Mouse (Mus musculus) CH12.LX (cell line): ENCODE measurements around the gene Nsun2. TPM values are rescaled to one million over a fixed set of nuclear protein-coding genes. Genes with fewer than 3 reads are reported as not detected.

ENCODE experiments used
- DNase-seq: peaks from one replicate; pipeline ENCODE4 v3.0.0-alpha.2; 2013; ENCODE audit errors: extremely low read depth
- H3K27ac ChIP-seq: 2 replicates; pipeline ENCODE4 v1.5.1; 2012; ENCODE audit warnings: low read depth, mild to moderate bottlenecking, control low read depth, moderate library complexity; ENCODE audit not compliant: insufficient read depth
- H3K27me3 ChIP-seq: replicated peaks from 2 replicates; pipeline ENCODE3; 2012; ENCODE audit warnings: inconsistent platforms
- H3K36me3 ChIP-seq, 2 experiments: replicated peaks in 1 of 2; 2 replicates each; pipeline versions ENCODE3 to v1.6.1; 2012; ENCODE audit warnings: inconsistent platforms in 1 of 2, low read length in 1 of 2, mild to moderate bottlenecking in 1 of 2, mixed read lengths in 1 of 2, moderate library complexity in 1 of 2; ENCODE audit not compliant: control insufficient read depth in 1 of 2, insufficient read depth in 1 of 2
- H3K4me1 ChIP-seq, 2 experiments: 2 replicates each; pipeline ENCODE4 v1.6.1; 2012; ENCODE audit warnings: inconsistent platforms in 1 of 2, moderate library complexity in 1 of 2; ENCODE audit not compliant: insufficient read depth in 2 of 2, control insufficient read depth in 1 of 2
- H3K4me2 ChIP-seq: 2 replicates; pipeline ENCODE4 v1.6.1; 2012; ENCODE audit warnings: low read depth, mild to moderate bottlenecking, control low read depth; ENCODE audit not compliant: poor library complexity, insufficient read depth, severe bottlenecking
- H3K4me3 ChIP-seq, 3 experiments: fragments of 150-350 bp in 1 of 3; sonication (generic) in 1 of 3; replicated peaks in 1 of 3; 2 replicates each; pipeline versions ENCODE3 to v1.5.1; 2011 to 2012; ENCODE audit warnings: low read depth in 2 of 3, low read length in 2 of 3, mild to moderate bottlenecking in 2 of 3, moderate library complexity in 2 of 3, control low read depth in 1 of 3, improper control_type of control experiment in 1 of 3, inconsistent platforms in 1 of 3, mixed read lengths in 1 of 3; ENCODE audit not compliant: poor library complexity in 1 of 3
- H3K79me2 ChIP-seq: replicated peaks from 2 replicates; pipeline ENCODE4 v1.6.1; 2012; ENCODE audit warnings: mild to moderate bottlenecking, moderate library complexity; ENCODE audit not compliant: control insufficient read depth, poor library complexity, insufficient read depth, severe bottlenecking; ENCODE audit errors: extremely low read depth
- H3K9ac ChIP-seq: 2 replicates; pipeline ENCODE4 v1.6.1; 2012; ENCODE audit warnings: low read depth, mild to moderate bottlenecking, control low read depth, moderate library complexity; ENCODE audit not compliant: insufficient read depth
- H3K9me3 ChIP-seq: replicated peaks from 2 replicates; pipeline ENCODE3; 2012; ENCODE audit warnings: low read length, inconsistent platforms, mixed read lengths
- CHD1 ChIP-seq: IDR thresholded peaks from 2 replicates; pipeline ENCODE4 v1.6.1; 2012; ENCODE audit warnings: low read depth, low read length, improper control_type of control experiment, inconsistent platforms
- CHD2 ChIP-seq: IDR thresholded peaks from 2 replicates; pipeline ENCODE4 v1.6.1; 2011; ENCODE audit warnings: low read length, improper control_type of control experiment
- CTCF ChIP-seq, 2 experiments: IDR thresholded peaks in 1 of 2; conservative IDR thresholded peaks in 1 of 2; 2 replicates each; pipeline ENCODE4 v1.5.1; 2011 to 2012; ENCODE audit warnings: low read depth in 2 of 2, low read length in 2 of 2, improper control_type of control experiment in 1 of 2, inconsistent platforms in 1 of 2, mild to moderate bottlenecking in 1 of 2, moderate library complexity in 1 of 2
- E2F4 ChIP-seq: IDR thresholded peaks from 2 replicates; pipeline ENCODE4 v1.6.1; 2011; ENCODE audit warnings: low read depth, low read length, improper control_type of control experiment; ENCODE audit not compliant: insufficient replicate concordance
- ELF1 ChIP-seq: IDR thresholded peaks from 2 replicates; pipeline ENCODE4 v1.6.1; 2014; ENCODE audit warnings: low read depth, mild to moderate bottlenecking, inconsistent platforms, low read length, improper control_type of control experiment
- EP300 ChIP-seq: IDR thresholded peaks from 2 replicates; pipeline ENCODE4 v1.6.1; 2011; ENCODE audit warnings: low read length, improper control_type of control experiment
- GABPA ChIP-seq: IDR thresholded peaks from 2 replicates; pipeline ENCODE4 v1.6.1; 2012; ENCODE audit warnings: low read depth, low read length, improper control_type of control experiment, inconsistent platforms; ENCODE audit not compliant: insufficient replicate concordance
- IRF4 ChIP-seq: IDR thresholded peaks from 2 replicates; pipeline ENCODE4 v1.6.1; 2014; ENCODE audit warnings: low read depth, mild to moderate bottlenecking, inconsistent platforms, low read length, improper control_type of control experiment
- JUND ChIP-seq: conservative IDR thresholded peaks from 2 replicates; pipeline ENCODE4 v1.6.1; 2011; ENCODE audit warnings: low read depth, low read length, improper control_type of control experiment
- KAT2A ChIP-seq: IDR thresholded peaks from 2 replicates; pipeline ENCODE4 v1.6.1; 2012; ENCODE audit warnings: low read length, improper control_type of control experiment, inconsistent platforms; ENCODE audit not compliant: insufficient replicate concordance
- MAX ChIP-seq: IDR thresholded peaks from 2 replicates; pipeline ENCODE4 v1.6.1; 2011; ENCODE audit warnings: low read length, improper control_type of control experiment
- MAZ ChIP-seq: IDR thresholded peaks from 2 replicates; pipeline ENCODE4 v1.6.1; 2012; ENCODE audit warnings: low read depth, mild to moderate bottlenecking, inconsistent platforms, low read length, improper control_type of control experiment, moderate library complexity
- MEF2A ChIP-seq: IDR thresholded peaks from 2 replicates; pipeline ENCODE4 v1.6.1; 2014; ENCODE audit warnings: low read depth, mild to moderate bottlenecking, inconsistent platforms, low read length, improper control_type of control experiment, borderline replicate concordance
- MXI1 ChIP-seq: IDR thresholded peaks from 2 replicates; pipeline ENCODE4 v1.6.1; 2011; ENCODE audit warnings: mild to moderate bottlenecking, low read depth, low read length, improper control_type of control experiment
- MYC ChIP-seq: IDR thresholded peaks from 2 replicates; pipeline ENCODE4 v1.6.1; 2011; ENCODE audit warnings: low read depth, mild to moderate bottlenecking, improper control_type of control experiment, low read length
- NELFE ChIP-seq: IDR thresholded peaks from 2 replicates; pipeline ENCODE4 v1.6.1; 2011; ENCODE audit warnings: low read depth, low read length, improper control_type of control experiment
- NRF1 ChIP-seq: IDR thresholded peaks from 2 replicates; pipeline ENCODE4 v1.6.1; 2014; ENCODE audit warnings: low read depth, mild to moderate bottlenecking, inconsistent platforms, low read length, improper control_type of control experiment, moderate library complexity
- POLR2A ChIP-seq: IDR thresholded peaks from 2 replicates; pipeline ENCODE4 v1.6.1; 2011; ENCODE audit warnings: low read depth, mild to moderate bottlenecking, improper control_type of control experiment, low read length
- RAD21 ChIP-seq: IDR thresholded peaks from 2 replicates; pipeline ENCODE4 v1.6.1; 2011; ENCODE audit warnings: low read depth, mild to moderate bottlenecking, low read length, improper control_type of control experiment, moderate library complexity
- RCOR1 ChIP-seq: conservative IDR thresholded peaks from 2 replicates; pipeline ENCODE4 v1.6.1; 2012; ENCODE audit warnings: low read depth, mild to moderate bottlenecking, inconsistent platforms, low read length, improper control_type of control experiment
- SMC3 ChIP-seq: IDR thresholded peaks from 2 replicates; pipeline ENCODE4 v1.6.1; 2011; ENCODE audit warnings: low read depth, low read length, improper control_type of control experiment
- TBP ChIP-seq: conservative IDR thresholded peaks from 2 replicates; pipeline ENCODE4 v1.6.1; 2011; ENCODE audit warnings: low read depth, low read length, improper control_type of control experiment
- TCF12 ChIP-seq: IDR thresholded peaks from 2 replicates; pipeline ENCODE4 v1.6.1; 2014; ENCODE audit warnings: low read depth, mild to moderate bottlenecking, inconsistent platforms, low read length, improper control_type of control experiment
- USF2 ChIP-seq: conservative IDR thresholded peaks from 2 replicates; pipeline ENCODE4 v1.6.1; 2011; ENCODE audit warnings: low read depth, low read length, improper control_type of control experiment
- ZC3H11A ChIP-seq: IDR thresholded peaks from 2 replicates; pipeline ENCODE4 v1.6.1; 2012; ENCODE audit warnings: low read depth, mild to moderate bottlenecking, inconsistent platforms, low read length, improper control_type of control experiment
- ZKSCAN1 ChIP-seq: IDR thresholded peaks from 2 replicates; pipeline ENCODE4 v1.6.1; 2012; ENCODE audit warnings: low read depth, inconsistent platforms, low read length, improper control_type of control experiment, borderline replicate concordance
- ZMIZ1 ChIP-seq: IDR thresholded peaks from 2 replicates; pipeline ENCODE4 v1.6.1; 2012; ENCODE audit warnings: low read depth, mild to moderate bottlenecking, inconsistent platforms, low read length, improper control_type of control experiment
- ZNF384 ChIP-seq: IDR thresholded peaks from 2 replicates; pipeline ENCODE4 v1.6.1; 2012; ENCODE audit warnings: low read depth, low read length, improper control_type of control experiment, inconsistent platforms
- dilution Hi-C: fragments of 300-500 bp; cut with MboI; formaldehyde crosslinking; loops from 2 replicates; pipeline ENCODE4 v1.14.3; 2020; ENCODE audit warnings: low sequenced_read_pairs; ENCODE audit not compliant: extremely low pct_unique_long_range_greater_than_20kb, extremely low pct_ligation_motif_present
- in situ Hi-C: fragments of 300-500 bp; cut with MboI; formaldehyde crosslinking; loops from 3 replicates; pipeline ENCODE4 v1.14.3; 2019; ENCODE audit warnings: low sequenced_read_pairs, low pct_ligation_motif_present, low pct_unique_long_range_greater_than_20kb, mixed read lengths
- polyA plus RNA-seq: library from polyadenylated mRNA; unstranded; fragments of >175 nt; gene quantifications from 2 replicates; pipeline ENCODE4 v1.2.1, GENCODE M21; 2012; ENCODE audit warnings: low read depth; ENCODE audit not compliant: insufficient read length
- total RNA-seq, 2 experiments: library from RNA; depleted of rRNA; stranded (reverse); fragments of 300-350 nt in 1 of 2; fragments of >200 nt in 1 of 2; gene quantifications; 2 replicates each; pipeline ENCODE4 v1.2.3; 2012 to 2014

Gene Nsun2
- total and polyA plus RNA-seq, 3 experiments, result 178 to 292 (median 279) TPM

DNA sequence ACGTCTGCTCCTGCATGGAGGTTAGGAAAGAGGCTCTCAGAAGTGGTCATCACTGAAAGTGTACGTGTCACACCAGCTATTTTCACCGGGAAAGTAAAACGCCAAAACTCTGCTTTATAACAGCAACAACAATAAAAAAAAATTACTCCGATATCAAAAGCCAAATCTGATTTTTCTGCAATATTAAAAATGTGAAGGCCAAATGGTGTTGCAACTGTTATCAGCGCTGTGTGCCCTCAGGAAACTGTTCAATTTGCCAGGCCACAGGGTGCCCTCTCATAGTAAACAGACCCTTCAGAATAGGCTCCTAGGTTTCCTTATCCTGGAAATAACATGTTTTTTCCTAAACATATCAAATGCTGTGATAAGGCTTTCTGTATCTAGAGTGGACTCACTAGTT is 62.4 kb downstream of the Nsun2 start:
- Histone ChIP-seq H3K4me2 (no peak overlapping the region), H3K9ac (no peak overlapping the region), H3K4me3 (no peak overlapping the region), H3K79me2 (no peaks in the 10 kb centered on the region), H3K27me3 (no peaks in the 10 kb centered on the region), H3K36me3 (no peaks in the 10 kb centered on the region), H3K9me3 (no peaks in the 10 kb centered on the region), H3K27ac (no peak overlapping the region), H3K4me1 (no peaks in the 10 kb centered on the region)
- TF ChIP-seq CTCF (conservative IDR thresholded peaks at IDR 0.05 in 1 of 2, IDR thresholded peaks at IDR 0.05 in 1 of 2; ENCODE audit: low read depth in 2 of 2, low read length in 2 of 2), result no peak
- TF ChIP-seq NELFE, result no peak
- TF ChIP-seq KAT2A, result no peak
- TF ChIP-seq TCF12, result no peak
- TF ChIP-seq ELF1, result no peak
- no peak for TF ChIP-seq IRF4
- TF ChIP-seq ZMIZ1, result no peak
- no peak for TF ChIP-seq ZKSCAN1
- TF ChIP-seq RCOR1, result no peak
- TF ChIP-seq USF2, result no peak
- no peak for TF ChIP-seq E2F4
- no peak for TF ChIP-seq SMC3
- TF ChIP-seq RAD21, result no peak
- TF ChIP-seq JUND, result no peak
- no peak for TF ChIP-seq MAX
- no peak for TF ChIP-seq ZNF384
- no peak for TF ChIP-seq GABPA
- dilution Hi-C loops (no loop called here), in situ Hi-C loops (no loop called here)
- no peak for DNase-seq

DNA sequence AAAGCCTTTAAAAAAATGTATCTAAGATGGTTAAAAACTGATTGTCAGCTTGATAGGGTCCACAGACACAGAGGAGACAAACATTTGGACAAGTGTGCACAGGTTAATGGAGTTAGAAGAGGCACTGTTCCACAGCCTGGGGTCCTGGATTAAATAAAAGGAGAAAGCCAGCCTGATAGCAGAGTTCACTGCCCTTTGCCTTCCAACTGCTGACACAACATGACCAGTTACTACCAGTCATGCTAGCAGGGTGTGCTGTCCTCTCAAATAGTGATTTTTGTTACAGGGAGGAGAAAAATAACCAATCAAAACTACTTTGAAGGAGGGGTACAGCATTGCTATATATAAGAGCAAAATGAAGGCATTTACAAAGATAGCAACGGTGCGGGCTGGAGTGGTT is 63.0 kb downstream of the Nsun2 start:
- TF ChIP-seq MEF2A (no peak), CHD1 (no peak), NELFE (no peak), ZNF384 (no peak), EP300 (no peak), MAZ (no peak), KAT2A (no peak), MXI1 (no peak), ZC3H11A (no peak), CHD2 (no peak), POLR2A (no peak), TBP (no peak), GABPA (no peak), NRF1 (no peak), JUND (no peak), MYC (no peak), IRF4 (no peak), MAX (no peak)
- TF ChIP-seq, all 38 proteins: peak for 0
- H3K79me2 ChIP-seq, result no peaks in the 10 kb centered on the region
- no peaks in the 10 kb centered on the region for H3K4me1 ChIP-seq
- H3K9ac ChIP-seq, result no peak overlapping the region
- dilution Hi-C loops (no loop called here), in situ Hi-C loops (no loop called here)
- H3K4me2 ChIP-seq, result no peak overlapping the region
- no peaks in the 10 kb centered on the region for H3K9me3 ChIP-seq
- no peaks in the 10 kb centered on the region for H3K36me3 ChIP-seq
- H3K4me3 ChIP-seq, result no peak overlapping the region
- no peaks in the 10 kb centered on the region for H3K27me3 ChIP-seq
- DNase-seq, result no peak
- H3K27ac ChIP-seq, result no peak overlapping the region
